Mouse (Mus musculus) hindbrain, embryonic 12.5 days (tissue): ENCODE results near the gene Dab1. TPM values are rescaled to one million over a fixed set of nuclear protein-coding genes. Genes with fewer than 3 reads are reported as not detected.

ENCODE experiments used
- ATAC-seq: fragments of 200-750 bp; cut with Nextera tagmentation; 2 replicates; pipeline ENCODE4 v1.8.0; 2017; ENCODE audit warnings: moderate TSS enrichment; ENCODE audit not compliant: low FRiP score
- H3K27ac ChIP-seq: fragments of 300-500 bp; sonication (generic); 2 replicates; pipeline ENCODE4 v1.5.1; 2016; ENCODE audit warnings: mild to moderate bottlenecking
- H3K27me3 ChIP-seq: fragments of 300-500 bp; sonication (generic); 2 replicates; pipeline ENCODE4 v1.6.1; 2016; ENCODE audit warnings: mild to moderate bottlenecking
- H3K36me3 ChIP-seq: fragments of 300-500 bp; sonication (generic); 2 replicates; pipeline ENCODE4 v1.6.1; 2016; ENCODE audit warnings: mild to moderate bottlenecking
- H3K4me1 ChIP-seq: fragments of 300-500 bp; sonication (generic); 2 replicates; pipeline ENCODE4 v1.6.1; 2016
- H3K4me2 ChIP-seq: fragments of 300-500 bp; sonication (generic); replicated peaks from 2 replicates; pipeline ENCODE4 v1.6.1; 2016; ENCODE audit warnings: mild to moderate bottlenecking
- H3K4me3 ChIP-seq: fragments of 300-500 bp; sonication (generic); 2 replicates; pipeline ENCODE4 v1.5.1; 2016; ENCODE audit warnings: mild to moderate bottlenecking
- H3K9ac ChIP-seq: fragments of 300-500 bp; sonication (generic); 2 replicates; pipeline ENCODE4 v1.6.1; 2016; ENCODE audit warnings: mild to moderate bottlenecking, moderate library complexity
- H3K9me3 ChIP-seq: fragments of 300-500 bp; sonication (generic); replicated peaks from 2 replicates; pipeline ENCODE4 v1.6.1; 2016; ENCODE audit warnings: mild to moderate bottlenecking
- WGBS: fragments of 180-500 bp; shearing (Covaris S2); methylation state at CpG from one replicate; pipeline ENCODE4 v1.1.7; 2016; 5-methylcytosine and 5-hydroxymethylcytosine counted together
- polyA plus RNA-seq: library from polyadenylated mRNA; unstranded; fragments of >200 nt; fragmentation: Nextera tagmentation; extraction: Ambion mirVana; gene quantifications from 2 replicates; pipeline ENCODE4 v1.2.1, GENCODE M21; 2016

The Dab1 gene
- polyA plus RNA-seq, 1 experiment from 2014 or later, result 77.0 TPM

DNA sequence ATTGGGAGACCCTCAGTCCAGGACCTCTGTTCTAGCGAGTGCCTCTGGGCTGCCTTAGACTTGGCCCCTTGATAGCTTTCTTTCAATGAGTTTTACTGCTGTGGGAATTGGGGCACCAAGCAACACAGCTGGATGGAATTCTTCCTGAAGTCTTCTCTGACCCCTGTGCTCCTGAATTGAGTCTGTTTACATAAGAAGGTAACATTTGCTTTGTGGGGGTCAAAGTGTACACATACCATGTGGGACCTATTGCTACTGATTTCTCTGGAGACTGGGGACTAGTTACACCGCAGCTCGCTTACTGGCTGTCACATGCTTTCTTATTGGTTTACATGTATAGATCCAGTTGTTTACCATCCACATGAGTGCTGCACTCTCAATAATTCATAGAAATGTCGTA lies 881.5 kb downstream of the Dab1 start:
- H3K4me1 ChIP-seq, result peaks cover 10% of the 10 kb centered on the region; the same call in 1 of the 2 replicates
- WGBS, result 54% methylated on average over 4 of the region's 4 CpGs
- H3K9ac ChIP-seq, result no peak overlapping the region
- no peaks in the 10 kb centered on the region for H3K36me3 ChIP-seq
- no peaks in the 10 kb centered on the region for H3K9me3 ChIP-seq
- H3K4me2 ChIP-seq, result no peak overlapping the region
- no peak overlapping the region for H3K27ac ChIP-seq
- ATAC-seq, result no peak
- no peak overlapping the region for H3K4me3 ChIP-seq
- no peaks in the 10 kb centered on the region for H3K27me3 ChIP-seq

DNA sequence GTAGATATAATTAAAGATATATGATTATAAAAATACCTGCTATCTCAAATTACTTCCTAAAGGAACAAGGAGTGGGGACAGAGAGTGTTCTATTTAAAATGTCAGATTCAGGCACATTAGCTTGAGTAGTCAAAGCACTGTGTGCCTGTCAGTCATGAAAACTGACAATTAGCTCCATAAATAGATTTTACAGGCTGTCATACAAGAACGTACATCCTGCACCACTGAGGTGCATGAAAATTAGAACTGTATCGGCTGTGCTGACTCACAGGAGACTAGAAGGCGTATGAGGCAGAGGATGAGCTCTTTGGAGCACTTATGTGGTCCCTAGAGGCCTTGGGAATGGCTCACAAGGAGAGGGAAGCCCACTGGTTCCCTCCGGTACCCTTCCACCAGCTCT lies 882.1 kb downstream of the Dab1 start:
- WGBS, result 74% methylated on average over 4 of the region's 4 CpGs
- no peak overlapping the region for H3K9ac ChIP-seq
- ATAC-seq, result no peak

DNA sequence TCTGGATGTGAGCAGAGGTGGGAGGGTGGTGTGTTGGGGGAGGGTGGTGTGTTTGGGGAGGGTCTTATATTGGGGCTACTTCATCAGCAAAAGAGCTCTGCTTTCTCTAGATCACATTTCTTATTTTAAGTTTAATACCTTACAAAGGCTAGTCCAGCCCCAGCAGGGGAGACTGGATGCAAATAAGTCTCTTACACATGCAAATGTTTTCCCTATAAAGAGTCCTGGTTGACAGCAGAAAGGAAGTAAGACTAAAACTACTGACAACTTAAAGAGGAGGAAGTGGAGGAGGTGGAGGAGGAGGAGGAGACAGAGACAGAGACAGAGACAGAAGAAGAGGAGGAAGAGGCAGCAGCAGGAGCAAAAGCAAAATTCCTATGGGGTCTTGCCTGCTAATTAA lies 885.8 kb downstream of the Dab1 start:
- Histone ChIP-seq H3K27me3 (no peaks in the 10 kb centered on the region), H3K9ac (no peak overlapping the region), H3K4me3 (no peak overlapping the region), H3K4me1 (no peaks in the 10 kb centered on the region), H3K27ac (no peak overlapping the region), H3K9me3 (no peaks in the 10 kb centered on the region), H3K36me3 (no peaks in the 10 kb centered on the region), H3K4me2 (no peak overlapping the region)
- no peak for ATAC-seq

More for the DNA sequence above, 882.1 kb downstream of the Dab1 start:
- H3K36me3 ChIP-seq, result no peaks in the 10 kb centered on the region
- H3K4me2 ChIP-seq, result no peak overlapping the region
- no peaks in the 10 kb centered on the region for H3K27me3 ChIP-seq
- no peaks in the 10 kb centered on the region for H3K9me3 ChIP-seq
- H3K4me1 ChIP-seq, result peaks cover 10% of the 10 kb centered on the region; the same call in 1 of the 2 replicates
- no peak overlapping the region for H3K4me3 ChIP-seq
- no peak overlapping the region for H3K27ac ChIP-seq

DNA sequence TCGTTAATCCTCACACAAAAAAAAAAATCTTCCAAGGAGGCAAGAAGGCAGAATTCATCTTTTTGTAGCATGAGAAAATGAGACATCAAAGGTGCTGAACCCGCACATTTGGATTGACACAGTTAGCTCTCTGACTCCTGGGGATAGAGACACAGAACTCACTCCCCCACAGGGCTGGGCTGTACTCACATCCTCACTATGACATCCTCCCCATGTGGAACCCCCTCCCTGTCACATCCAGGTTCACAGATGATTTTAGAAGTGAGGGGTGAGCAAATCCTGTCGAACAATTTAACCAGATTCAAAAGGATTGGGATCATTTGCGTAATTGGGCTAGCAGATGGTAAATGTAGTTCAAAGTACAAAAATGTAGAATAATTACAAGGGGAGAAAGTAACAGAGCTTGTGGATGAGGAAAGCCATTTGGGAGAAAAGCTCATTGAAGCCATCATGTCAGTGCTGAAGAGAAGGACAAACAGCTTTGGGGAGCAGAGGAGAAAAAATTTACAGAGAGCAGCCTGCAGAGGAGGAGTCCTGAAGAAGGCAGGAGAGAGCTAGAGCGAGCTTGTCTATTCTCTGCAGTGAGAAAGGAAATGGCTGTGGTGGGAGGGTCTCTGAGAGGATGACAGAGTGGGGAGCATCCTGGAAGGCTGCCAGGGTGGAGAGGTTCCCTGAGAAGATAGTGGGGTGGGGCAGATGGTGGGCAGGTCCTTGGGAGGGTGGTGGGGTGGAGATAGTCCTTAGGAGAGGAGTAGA lies 890.2 kb downstream of the Dab1 start:
- no peak overlapping the region for H3K4me2 ChIP-seq

DNA sequence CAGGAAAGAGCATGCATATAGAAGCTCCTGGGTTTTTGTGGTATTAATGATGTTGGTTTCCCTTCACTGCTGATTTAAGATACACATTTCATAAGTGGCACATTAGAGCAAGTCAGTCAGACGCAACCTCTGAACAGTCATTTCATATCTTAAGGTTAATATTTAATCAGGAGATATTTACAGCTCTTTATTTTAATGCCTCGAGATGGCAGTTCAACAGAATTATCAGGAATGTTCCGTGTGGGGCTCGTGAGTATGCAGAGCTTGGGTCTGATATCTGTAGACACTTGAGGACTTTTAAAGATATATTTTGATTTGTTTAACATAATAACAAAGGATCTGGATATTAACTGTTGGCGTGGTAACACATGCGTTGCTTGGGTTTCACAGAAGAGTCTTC lies 892.7 kb downstream of the Dab1 start:
- WGBS, result 93% methylated on average over 6 of the region's 6 CpGs
- Histone ChIP-seq H3K9me3 (no peaks in the 10 kb centered on the region), H3K4me1 (peaks cover 3% of the 10 kb centered on the region), H3K27ac (no peak overlapping the region), H3K4me2 (no peak overlapping the region), H3K27me3 (no peaks in the 10 kb centered on the region), H3K36me3 (no peaks in the 10 kb centered on the region), H3K9ac (no peak overlapping the region), H3K4me3 (no peak overlapping the region)
- ATAC-seq, result no peak

More for the DNA sequence above, 890.2 kb downstream of the Dab1 start:
- Histone ChIP-seq H3K36me3 (no peaks in the 10 kb centered on the region), H3K27me3 (no peaks in the 10 kb centered on the region), H3K4me3 (no peak overlapping the region), H3K27ac (no peak overlapping the region), H3K4me1 (peaks cover under 1% of the 10 kb centered on the region; the same call in 1 of the 2 replicates), H3K9ac (no peak overlapping the region), H3K9me3 (no peaks in the 10 kb centered on the region)
- WGBS, result 66% methylated on average over 5 of the region's 5 CpGs
- no peak for ATAC-seq

DNA sequence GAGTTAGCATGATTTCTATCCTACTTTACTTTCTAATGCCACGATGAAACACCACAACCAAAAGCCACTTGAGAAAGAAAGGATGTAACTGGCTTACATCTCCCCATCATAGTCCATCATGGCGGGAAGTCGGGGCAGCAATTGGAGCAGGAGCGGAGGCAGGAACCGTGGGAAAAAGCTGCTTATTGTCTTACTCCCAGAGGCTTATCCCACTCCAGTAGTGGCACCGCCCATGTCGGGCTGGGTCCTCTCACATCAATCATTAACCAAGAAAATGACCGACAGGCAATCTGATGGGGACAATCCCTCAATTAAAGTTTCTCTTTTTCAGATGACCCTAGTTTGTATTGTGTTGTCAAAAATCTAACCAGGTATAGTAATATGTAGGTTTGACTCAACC lies 893.4 kb downstream of the Dab1 start:
- no peaks in the 10 kb centered on the region for H3K27me3 ChIP-seq
- no peak overlapping the region for H3K4me3 ChIP-seq
- H3K4me2 ChIP-seq, result no peak overlapping the region
- no peak for ATAC-seq
- no peaks in the 10 kb centered on the region for H3K36me3 ChIP-seq
- H3K9ac ChIP-seq, result no peak overlapping the region
- H3K27ac ChIP-seq, result no peak overlapping the region
- H3K4me1 ChIP-seq, result peaks cover 3% of the 10 kb centered on the region
- whole genome bisulfite sequencing, result 71% methylated on average over 8 of the region's 8 CpGs
- no peaks in the 10 kb centered on the region for H3K9me3 ChIP-seq

DNA sequence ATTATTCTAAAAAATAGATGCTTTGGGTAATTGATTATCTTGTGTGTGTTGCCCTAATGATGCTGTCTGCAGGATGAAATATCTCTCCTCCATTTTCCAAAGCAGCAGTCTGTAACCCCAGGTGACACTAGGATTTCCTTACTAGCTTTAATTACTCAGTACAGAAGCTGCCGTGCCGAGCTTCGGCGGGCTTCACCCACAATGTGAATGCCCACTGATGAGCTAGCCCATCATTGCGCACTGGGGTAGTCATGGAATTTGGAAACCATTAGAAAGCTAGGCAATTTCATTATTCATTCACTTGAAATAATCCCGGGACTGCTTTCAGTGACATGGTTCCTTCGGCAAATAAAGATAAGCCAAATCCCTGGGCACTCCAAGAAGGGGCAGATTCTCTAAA lies 894.5 kb downstream of the Dab1 start:
- 72% methylated on average over 7 of the region's 7 CpGs for WGBS
- peak; percentile 59; the same call in 1 of the 2 replicates for ATAC-seq
- Histone ChIP-seq H3K4me2 (no peak overlapping the region; the same call in 1 of the 2 replicates), H3K4me3 (no peak overlapping the region), H3K27me3 (no peaks in the 10 kb centered on the region), H3K9me3 (no peaks in the 10 kb centered on the region), H3K27ac (no peak overlapping the region), H3K4me1 (peaks cover 3% of the 10 kb centered on the region), H3K36me3 (no peaks in the 10 kb centered on the region), H3K9ac (no peak overlapping the region)

DNA sequence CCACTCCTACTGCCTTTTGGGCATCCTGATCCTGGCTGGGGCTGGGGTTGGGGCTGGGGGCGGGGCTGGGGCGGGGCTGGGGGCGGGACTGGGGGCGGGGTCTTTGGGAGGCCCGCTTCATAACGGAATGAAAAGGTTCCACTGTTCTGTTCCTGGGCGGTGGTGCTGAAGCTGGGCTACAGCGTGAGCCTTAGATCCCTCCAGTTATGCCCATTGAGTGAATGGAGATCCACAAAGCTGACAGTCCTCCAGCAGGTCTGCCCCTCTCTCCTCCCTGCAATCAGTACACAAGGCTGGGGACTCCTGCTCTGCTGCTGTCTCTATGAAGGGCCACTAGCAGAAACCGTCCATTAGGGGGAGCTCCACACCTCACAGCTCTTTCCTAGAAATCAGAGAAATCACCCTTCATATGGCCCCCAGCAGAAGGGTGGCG lies 895.4 kb downstream of the Dab1 start:
- Histone ChIP-seq H3K9me3 (no peaks in the 10 kb centered on the region), H3K4me3 (no peak overlapping the region), H3K4me1 (peaks cover 3% of the 10 kb centered on the region), H3K4me2 (peak overlapping the region; percentile 38), H3K27ac (no peak overlapping the region), H3K36me3 (no peaks in the 10 kb centered on the region), H3K9ac (no peak overlapping the region), H3K27me3 (no peaks in the 10 kb centered on the region)
- WGBS, result 4% methylated on average over 10 of the region's 10 CpGs
- ATAC-seq, result peak; percentile 53

DNA sequence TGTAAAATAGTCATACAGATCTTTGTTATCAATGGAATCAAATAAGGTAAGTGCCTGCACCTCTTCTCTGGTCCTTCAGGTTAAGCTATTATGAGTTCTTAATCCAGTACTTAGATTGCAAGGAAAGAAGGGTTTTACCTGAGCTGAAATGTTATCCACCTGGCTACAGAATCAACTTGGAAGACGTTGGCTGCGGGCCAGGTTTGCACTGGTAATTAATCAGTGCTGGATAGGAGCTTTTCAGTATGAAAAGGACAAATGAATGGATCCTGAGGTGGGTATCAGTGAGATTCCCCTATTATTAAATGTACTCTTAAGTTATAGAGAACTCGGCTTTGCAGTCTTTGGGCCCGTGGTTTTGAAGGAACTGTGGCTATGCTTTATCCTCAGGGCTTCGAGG lies 896.5 kb downstream of the Dab1 start:
- no peak for ATAC-seq
- H3K9ac ChIP-seq, result no peak overlapping the region
- no peak overlapping the region for H3K4me3 ChIP-seq
- no peaks in the 10 kb centered on the region for H3K36me3 ChIP-seq
- H3K4me2 ChIP-seq, result no peak overlapping the region
- WGBS, result 57% methylated on average over 5 of the region's 5 CpGs
- no peaks in the 10 kb centered on the region for H3K9me3 ChIP-seq
- no peaks in the 10 kb centered on the region for H3K27me3 ChIP-seq
- H3K27ac ChIP-seq, result no peak overlapping the region
- H3K4me1 ChIP-seq, result peaks cover 3% of the 10 kb centered on the region

DNA sequence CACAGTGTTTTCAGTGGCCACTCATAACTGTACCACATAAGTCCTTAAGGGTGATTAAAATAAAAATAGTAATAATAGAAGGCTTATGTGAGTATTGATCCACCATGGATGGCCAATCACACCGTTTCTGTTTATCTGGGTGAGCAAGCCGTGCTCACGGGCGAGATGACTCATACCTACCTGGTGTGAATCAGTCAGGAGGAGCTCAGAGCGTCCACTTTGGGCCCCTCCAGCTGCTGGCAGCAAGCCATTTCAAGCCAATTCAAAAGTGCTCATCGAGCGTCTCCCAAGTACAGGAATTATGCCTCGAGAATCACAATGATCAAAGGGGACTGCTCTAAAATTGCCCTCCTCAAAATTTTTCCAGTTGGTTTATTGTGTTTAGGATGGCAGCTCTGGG lies 903.2 kb downstream of the Dab1 start:
- ATAC-seq, result no peak
- Histone ChIP-seq H3K36me3 (no peaks in the 10 kb centered on the region), H3K4me2 (no peak overlapping the region), H3K9ac (no peak overlapping the region), H3K4me1 (peaks cover 2% of the 10 kb centered on the region; the same call in 1 of the 2 replicates), H3K27me3 (no peaks in the 10 kb centered on the region), H3K9me3 (no peaks in the 10 kb centered on the region), H3K27ac (no peak overlapping the region), H3K4me3 (no peak overlapping the region)
- 75% methylated on average over 8 of the region's 8 CpGs for whole genome bisulfite sequencing

DNA sequence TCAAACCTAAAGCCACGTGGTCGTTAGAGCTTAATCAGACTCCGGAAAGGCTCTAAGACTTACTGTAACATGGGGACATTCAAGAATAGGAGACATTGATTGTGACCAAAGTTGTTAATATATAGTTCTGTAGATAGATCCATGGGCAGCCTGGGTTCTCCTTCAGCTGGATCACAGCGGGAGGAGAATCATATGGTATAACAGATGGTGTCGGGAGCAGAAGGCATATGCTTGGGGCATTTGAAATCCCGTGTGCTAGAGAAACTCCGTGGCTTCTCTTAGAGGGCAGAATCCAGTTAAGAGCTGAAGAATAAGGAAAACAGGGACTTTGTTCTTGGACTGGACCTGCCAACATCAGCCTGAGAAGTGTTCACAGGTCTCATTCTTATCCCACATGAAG lies 904.6 kb downstream of the Dab1 start:
- 83% methylated on average over 7 of the region's 7 CpGs for WGBS
- H3K9ac ChIP-seq, result no peak overlapping the region
- peaks cover 2% of the 10 kb centered on the region; the same call in 1 of the 2 replicates for H3K4me1 ChIP-seq
- no peaks in the 10 kb centered on the region for H3K27me3 ChIP-seq
- no peaks in the 10 kb centered on the region for H3K9me3 ChIP-seq
- H3K36me3 ChIP-seq, result no peaks in the 10 kb centered on the region
- H3K4me2 ChIP-seq, result no peak overlapping the region
- no peak overlapping the region for H3K27ac ChIP-seq
- no peak for ATAC-seq
- no peak overlapping the region for H3K4me3 ChIP-seq

DNA sequence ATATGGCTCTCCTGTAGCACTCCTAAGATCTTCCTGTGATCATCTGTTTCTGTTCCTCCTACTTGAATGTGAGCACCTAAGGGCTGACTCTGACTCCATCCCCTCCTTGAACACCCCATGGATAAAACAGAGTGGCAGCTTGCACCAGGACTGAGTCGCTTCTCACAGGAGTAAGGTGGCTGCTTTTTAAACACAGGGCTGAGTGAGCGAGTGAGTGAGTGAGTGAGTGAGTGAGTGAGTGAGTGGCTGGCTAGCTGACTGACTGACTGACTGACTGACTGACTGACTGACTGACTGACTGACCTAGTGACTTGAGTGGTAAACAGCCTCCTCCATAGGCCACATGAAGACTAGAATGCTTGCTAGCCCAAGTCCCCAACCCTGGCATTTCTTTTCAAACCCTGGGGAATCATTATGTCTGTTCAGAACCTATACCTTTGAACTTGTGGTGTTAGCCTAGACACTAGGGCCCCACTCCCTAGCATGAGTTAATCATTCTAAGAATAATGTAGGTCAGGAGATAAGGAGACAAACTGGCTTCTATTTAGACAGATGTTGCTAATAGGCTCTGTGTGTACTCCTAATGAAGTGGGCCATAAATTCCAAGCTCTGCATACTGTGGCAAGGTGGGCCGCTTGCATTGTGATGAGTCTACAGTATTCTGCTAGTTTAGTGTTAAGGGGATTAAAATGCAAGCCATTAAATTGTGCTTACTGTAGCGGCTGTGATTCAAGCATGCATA lies 910.9 kb downstream of the Dab1 start:
- Histone ChIP-seq H3K9ac (no peak overlapping the region), H3K27ac (no peak overlapping the region), H3K36me3 (no peaks in the 10 kb centered on the region), H3K4me3 (no peak overlapping the region), H3K4me2 (no peak overlapping the region), H3K27me3 (no peaks in the 10 kb centered on the region), H3K4me1 (no peaks in the 10 kb centered on the region), H3K9me3 (no peaks in the 10 kb centered on the region)
- ATAC-seq, result no peak
- 95% methylated on average over 4 of the region's 4 CpGs for WGBS
